Mouse (Mus musculus) stomach, embryonic 14.5 days (tissue): Measurements from ENCODE around the gene Rubcn. TPM values are rescaled to one million over a fixed set of nuclear protein-coding genes. Genes with fewer than 3 reads are reported as not detected.

Experiments used
- polyA plus RNA-seq: library from polyadenylated mRNA; unstranded; fragments of >200 nt; fragmentation: Nextera tagmentation; extraction: Ambion mirVana; gene quantifications from 2 replicates; pipeline ENCODE4 v1.2.1, GENCODE M21; 2014

The Rubcn gene
- polyA plus RNA-seq, 1 experiment from 2014 or later, result 17.8 TPM

Other genes starting within 250 kb of the Rubcn start
- 13.1 and 17.1 TPM in 2 replicates for gene Tnk2, start 233.9 kb downstream of the Rubcn start, polyA plus RNA-seq
- gene Muc4, start 141.9 kb downstream of the Rubcn start, polyA plus RNA-seq, result 8.7 and 8.8 TPM in 2 replicates
- 0.25 TPM in 1 of 2 replicates, not detected in the other for gene Muc20, start 80.3 kb downstream of the Rubcn start, polyA plus RNA-seq
- not detected in 2 replicates for gene Smbd1, start 67.3 kb downstream of the Rubcn start, polyA plus RNA-seq
- 132 and 137 TPM in 2 replicates for gene Fyttd1, start 266 bp downstream of the Rubcn start, polyA plus RNA-seq
- 31.1 and 34.1 TPM in 2 replicates for gene Lrch3, start 36.3 kb upstream of the Rubcn start, polyA plus RNA-seq
- gene Iqcg, start 178.5 kb upstream of the Rubcn start, polyA plus RNA-seq, result 2.6 and 2.7 TPM in 2 replicates
- gene Rpl35a, start 178.7 kb upstream of the Rubcn start, polyA plus RNA-seq, result 1,070 and 1,136 TPM in 2 replicates
- 3.5 and 4.1 TPM in 2 replicates for gene Lmln, start 184.8 kb upstream of the Rubcn start, polyA plus RNA-seq